Mouse (Mus musculus): ENCODE measurements around the gene Pik3ca. TPM values are rescaled to one million over a fixed set of nuclear protein-coding genes. Genes with fewer than 3 reads are reported as not detected.

Pik3ca gene
- polyA plus RNA-seq, 1 experiment: 8.7 TPM

- TF ChIP-seq POLR2A (IDR thresholded peaks at IDR 0.05; ENCODE audit: borderline replicate concordance, control insufficient read depth, low read depth, low read length) (no peak), CTCF (IDR thresholded peaks at IDR 0.05; ENCODE audit: control insufficient read depth, insufficient read depth, low read length) (no peak)
- Histone ChIP-seq H3K4me1 (ENCODE audit: control insufficient read depth, insufficient read depth, low read length) (no peaks in the 10 kb centered on the region), H3K4me3 (replicated peaks; ENCODE audit: control insufficient read depth, low read depth, low read length) (no peak overlapping the region), H3K27ac (ENCODE audit: control insufficient read depth, insufficient read depth, low read depth, low read length, poor library complexity) (no peak overlapping the region)
- WGBS: 70% methylated on average over 1 of the region's 1 CpGs
Observed at GRCm38 (mm10) chr3:32367516-32367915, 30.0 kb upstream of the Pik3ca start.

GRCm38 (mm10) chr3:32371957-32372356, 25.5 kb upstream of the Pik3ca start:
- TF ChIP-seq POLR2A (IDR thresholded peaks at IDR 0.05; ENCODE audit: borderline replicate concordance, control insufficient read depth, low read depth, low read length): no peak
- TF ChIP-seq CTCF (IDR thresholded peaks at IDR 0.05; ENCODE audit: control insufficient read depth, insufficient read depth, low read length): no peak
- WGBS: 70% methylated on average over 7 of the region's 7 CpGs
- H3K27ac ChIP-seq (ENCODE audit: control insufficient read depth, insufficient read depth, low read depth, low read length, poor library complexity): no peak overlapping the region
- no peak overlapping the region for H3K4me3 ChIP-seq (replicated peaks; ENCODE audit: control insufficient read depth, low read depth, low read length)
- H3K4me1 ChIP-seq (ENCODE audit: control insufficient read depth, insufficient read depth, low read length): no peaks in the 10 kb centered on the region

GRCm38 (mm10) chr3:32372470-32372869, 25.0 kb upstream of the Pik3ca start:
- no peak for TF ChIP-seq POLR2A (IDR thresholded peaks at IDR 0.05; ENCODE audit: borderline replicate concordance, control insufficient read depth, low read depth, low read length)
- TF ChIP-seq CTCF (IDR thresholded peaks at IDR 0.05; ENCODE audit: control insufficient read depth, insufficient read depth, low read length): no peak
- 78% methylated on average over 8 of the region's 8 CpGs for WGBS
- H3K4me3 ChIP-seq (replicated peaks; ENCODE audit: control insufficient read depth, low read depth, low read length): no peak overlapping the region
- H3K27ac ChIP-seq (ENCODE audit: control insufficient read depth, insufficient read depth, low read depth, low read length, poor library complexity): no peak overlapping the region
- no peaks in the 10 kb centered on the region for H3K4me1 ChIP-seq (ENCODE audit: control insufficient read depth, insufficient read depth, low read length)

GRCm38 (mm10) chr3:32373236-32373635, 24.2 kb upstream of the Pik3ca start:
- no peak overlapping the region for H3K4me3 ChIP-seq (replicated peaks; ENCODE audit: control insufficient read depth, low read depth, low read length)
- no peaks in the 10 kb centered on the region for H3K4me1 ChIP-seq (ENCODE audit: control insufficient read depth, insufficient read depth, low read length)
- no peak overlapping the region for H3K27ac ChIP-seq (ENCODE audit: control insufficient read depth, insufficient read depth, low read depth, low read length, poor library complexity)
- TF ChIP-seq POLR2A (IDR thresholded peaks at IDR 0.05; ENCODE audit: borderline replicate concordance, control insufficient read depth, low read depth, low read length): no peak
- no peak for TF ChIP-seq CTCF (IDR thresholded peaks at IDR 0.05; ENCODE audit: control insufficient read depth, insufficient read depth, low read length)
- 89% methylated on average over 6 of the region's 6 CpGs for WGBS

- TF ChIP-seq CTCF (IDR thresholded peaks at IDR 0.05; ENCODE audit: control insufficient read depth, insufficient read depth, low read length) (peak; percentile 63), POLR2A (IDR thresholded peaks at IDR 0.05; ENCODE audit: borderline replicate concordance, control insufficient read depth, low read depth, low read length) (no peak)
- no peaks in the 10 kb centered on the region for H3K4me1 ChIP-seq (ENCODE audit: control insufficient read depth, insufficient read depth, low read length)
- WGBS: 58% methylated on average over 2 of the region's 2 CpGs
Observed at GRCm38 (mm10) chr3:32379891-32380290, 17.6 kb upstream of the Pik3ca start.

GRCm38 (mm10) chr3:32381556-32381955, 15.9 kb upstream of the Pik3ca start:
- Histone ChIP-seq H3K27ac (ENCODE audit: control insufficient read depth, insufficient read depth, low read depth, low read length, poor library complexity) (no peak overlapping the region), H3K4me1 (ENCODE audit: control insufficient read depth, insufficient read depth, low read length) (no peaks in the 10 kb centered on the region), H3K4me3 (replicated peaks; ENCODE audit: control insufficient read depth, low read depth, low read length) (no peak overlapping the region)
- TF ChIP-seq CTCF (IDR thresholded peaks at IDR 0.05; ENCODE audit: control insufficient read depth, insufficient read depth, low read length) (no peak), POLR2A (IDR thresholded peaks at IDR 0.05; ENCODE audit: borderline replicate concordance, control insufficient read depth, low read depth, low read length) (no peak)
- 66% methylated on average over 3 of the region's 3 CpGs for WGBS

More at GRCm38 (mm10) chr3:32379891-32380290, 17.6 kb upstream of the Pik3ca start:
- Histone ChIP-seq H3K4me3 (replicated peaks; ENCODE audit: control insufficient read depth, low read depth, low read length) (no peak overlapping the region), H3K27ac (ENCODE audit: control insufficient read depth, insufficient read depth, low read depth, low read length, poor library complexity) (no peak overlapping the region)

- Histone ChIP-seq H3K4me1 (ENCODE audit: control insufficient read depth, insufficient read depth, low read length) (no peaks in the 10 kb centered on the region; the same call in 1 of the 2 replicates), H3K27ac (ENCODE audit: control insufficient read depth, insufficient read depth, low read depth, low read length, poor library complexity) (no peak overlapping the region), H3K4me3 (replicated peaks; ENCODE audit: control insufficient read depth, low read depth, low read length) (no peak overlapping the region)
- 83% methylated on average over 4 of the region's 4 CpGs for WGBS
- no peak for TF ChIP-seq CTCF (IDR thresholded peaks at IDR 0.05; ENCODE audit: control insufficient read depth, insufficient read depth, low read length)
- no peak for TF ChIP-seq POLR2A (IDR thresholded peaks at IDR 0.05; ENCODE audit: borderline replicate concordance, control insufficient read depth, low read depth, low read length)
Observed at GRCm38 (mm10) chr3:32392841-32393240, 4.6 kb upstream of the Pik3ca start.

- 87% methylated on average over 8 of the region's 8 CpGs for WGBS
- Histone ChIP-seq H3K4me3 (replicated peaks; ENCODE audit: control insufficient read depth, low read depth, low read length) (no peak overlapping the region), H3K4me1 (ENCODE audit: control insufficient read depth, insufficient read depth, low read length) (peaks cover 1% of the 10 kb centered on the region), H3K27ac (ENCODE audit: control insufficient read depth, insufficient read depth, low read depth, low read length, poor library complexity) (no peak overlapping the region)
- TF ChIP-seq POLR2A (IDR thresholded peaks at IDR 0.05; ENCODE audit: borderline replicate concordance, control insufficient read depth, low read depth, low read length): no peak
- TF ChIP-seq CTCF (IDR thresholded peaks at IDR 0.05; ENCODE audit: control insufficient read depth, insufficient read depth, low read length): no peak
Observed at GRCm38 (mm10) chr3:32393986-32394385, 3.5 kb upstream of the Pik3ca start.
